Mouse (Mus musculus) heart, postnatal 0 days (tissue): ENCODE measurements at regions not wholly inside any gene's neighbourhood (a gene's known extent, or its start where the extent isn't known, plus 50 kb on each side); places are given as distances from the start of the nearest gene placed in this dataset.
"Not testable (repeated sequence)": the region's sequence is repeated elsewhere in the genome, so short reads cannot be mapped to it uniquely, and the experiment has no call there.

Experiments
- ATAC-seq: fragments of 200-750 bp; cut with Nextera tagmentation; 2 replicates; pipeline ENCODE4 v1.8.0; 2017; ENCODE audit warnings: low read depth, moderate number of reproducible peaks, moderate library complexity; ENCODE audit not compliant: insufficient read depth
- DNase-seq: peaks from one replicate; pipeline ENCODE4 v3.0.0-alpha.2; 2016; ENCODE audit warnings: low spot score
- H3K27ac ChIP-seq: fragments of 300-500 bp; sonication (generic); 2 replicates; pipeline ENCODE4 v1.5.1; 2014; ENCODE audit warnings: low read depth, mild to moderate bottlenecking
- H3K27me3 ChIP-seq: fragments of 300-500 bp; sonication (generic); 2 replicates; pipeline ENCODE4 v1.6.1; 2014; ENCODE audit warnings: low read length, mixed read lengths; ENCODE audit not compliant: control insufficient read depth, insufficient read depth
- H3K36me3 ChIP-seq: fragments of 300-500 bp; sonication (generic); replicated peaks from 2 replicates; pipeline ENCODE4 v1.6.1; 2014; ENCODE audit warnings: low read length, mixed read lengths; ENCODE audit not compliant: control insufficient read depth, insufficient read depth
- H3K4me1 ChIP-seq: fragments of 300-500 bp; sonication (generic); 2 replicates; pipeline ENCODE4 v1.6.1; 2014; ENCODE audit warnings: antibody characterized with exemption; ENCODE audit not compliant: control insufficient read depth, insufficient read depth
- H3K4me2 ChIP-seq: fragments of 300-500 bp; sonication (generic); 2 replicates; pipeline ENCODE4 v1.6.1; 2014; ENCODE audit warnings: low read depth, mild to moderate bottlenecking, low read length, moderate library complexity
- H3K4me3 ChIP-seq: fragments of 300-500 bp; sonication (generic); 2 replicates; pipeline ENCODE4 v1.5.1; 2014; ENCODE audit warnings: low read depth, low read length
- H3K9ac ChIP-seq: fragments of 300-500 bp; sonication (generic); replicated peaks from 2 replicates; pipeline ENCODE4 v1.6.1; 2014; ENCODE audit warnings: low read depth, low read length, mixed read lengths
- H3K9me3 ChIP-seq: fragments of 300-500 bp; sonication (generic); replicated peaks from 2 replicates; pipeline ENCODE4 v1.6.1; 2016; ENCODE audit warnings: low read length; ENCODE audit not compliant: control insufficient read depth
- CTCF ChIP-seq: IDR thresholded peaks from 2 replicates; pipeline ENCODE4 v1.5.1; 2016; ENCODE audit warnings: antibody characterized with exemption, control low read depth, low read depth
- EP300 ChIP-seq: IDR thresholded peaks from 2 replicates; pipeline ENCODE4 v1.6.1; 2016; ENCODE audit warnings: antibody characterized with exemption, low read depth
- WGBS: fragments of 180-500 bp; shearing (Covaris S2); extraction: QIAGEN DNeasy Blood & Tissue Kit; methylation state at CpG from one replicate; pipeline ENCODE4 v1.1.7; 2014; 5-methylcytosine and 5-hydroxymethylcytosine counted together

- no peak overlapping the region for H3K27ac ChIP-seq
- ATAC-seq, result no peak
- H3K4me3 ChIP-seq, result no peak overlapping the region
- no peak for TF ChIP-seq CTCF
- no peak for TF ChIP-seq EP300
- WGBS, result 75% methylated on average over 3 of the region's 3 CpGs
- H3K9me3 ChIP-seq, result no peaks in the 10 kb centered on the region
- no peaks in the 10 kb centered on the region for H3K27me3 ChIP-seq
- no peak overlapping the region for H3K4me2 ChIP-seq
- H3K36me3 ChIP-seq, result no peaks in the 10 kb centered on the region
- no peak overlapping the region for H3K9ac ChIP-seq
- no peak for DNase-seq
- peaks cover 4% of the 10 kb centered on the region; the same call in 1 of the 2 replicates for H3K4me1 ChIP-seq
Observed at GRCm38 (mm10) chr13:5666235-5667007, 194.9 kb upstream of the Klf6 start.

- H3K4me3 ChIP-seq, result no peak overlapping the region
- DNase-seq, result no peak
- ATAC-seq, result no peak
Observed at GRCm38 (mm10) chr13:5675668-5676067, 185.6 kb upstream of the Klf6 start.

GRCm38 (mm10) chr13:5690124-5690523, 171.2 kb upstream of the Klf6 start:
- no peak overlapping the region for H3K27ac ChIP-seq
- TF ChIP-seq CTCF (no peak), EP300 (no peak)
- no peaks in the 10 kb centered on the region for H3K36me3 ChIP-seq
- no peaks in the 10 kb centered on the region for H3K4me1 ChIP-seq
- H3K4me2 ChIP-seq, result no peak overlapping the region
- no peak for DNase-seq
- H3K9me3 ChIP-seq, result peaks cover 4% of the 10 kb centered on the region
- ATAC-seq, result no peak
- no peaks in the 10 kb centered on the region for H3K27me3 ChIP-seq
- H3K4me3 ChIP-seq, result no peak overlapping the region
- H3K9ac ChIP-seq, result no peak overlapping the region
- WGBS, result 82% methylated on average over 4 of the region's 4 CpGs

More at GRCm38 (mm10) chr13:5675668-5676067, 185.6 kb upstream of the Klf6 start:
- Histone ChIP-seq H3K27me3 (no peaks in the 10 kb centered on the region), H3K9me3 (no peaks in the 10 kb centered on the region), H3K4me2 (no peak overlapping the region), H3K9ac (no peak overlapping the region), H3K27ac (no peak overlapping the region), H3K4me1 (no peaks in the 10 kb centered on the region), H3K36me3 (no peaks in the 10 kb centered on the region)
- 87% methylated on average over 1 of the region's 1 CpGs for WGBS
- TF ChIP-seq CTCF (no peak), EP300 (no peak)

GRCm38 (mm10) chr13:5690680-5691079, 170.6 kb upstream of the Klf6 start:
- H3K4me2 ChIP-seq, H3K9me3 ChIP-seq, H3K36me3 ChIP-seq, H3K4me3 ChIP-seq, H3K27me3 ChIP-seq, H3K27ac ChIP-seq, H3K9ac ChIP-seq, H3K4me1 ChIP-seq, ATAC-seq, DNase-seq: not testable (repeated sequence)
- WGBS, result 95% methylated on average over 2 of the region's 2 CpGs

GRCm38 (mm10) chr13:5694626-5695025, 166.7 kb upstream of the Klf6 start:
- no peak for ATAC-seq
- TF ChIP-seq EP300, result no peak
- TF ChIP-seq CTCF, result no peak

GRCm38 (mm10) chr13:5695581-5695980, 165.7 kb upstream of the Klf6 start:
- not testable (repeated sequence) for H3K4me2 ChIP-seq, ATAC-seq, H3K4me1 ChIP-seq, H3K9me3 ChIP-seq, H3K27ac ChIP-seq, H3K9ac ChIP-seq, H3K36me3 ChIP-seq, H3K4me3 ChIP-seq, H3K27me3 ChIP-seq, DNase-seq
- 82% methylated on average over 3 of the region's 3 CpGs for WGBS

More at GRCm38 (mm10) chr13:5694626-5695025, 166.7 kb upstream of the Klf6 start:
- no peaks in the 10 kb centered on the region for H3K36me3 ChIP-seq
- H3K4me3 ChIP-seq, result no peak overlapping the region
- H3K27me3 ChIP-seq, result no peaks in the 10 kb centered on the region
- DNase-seq, result no peak
- no peak overlapping the region for H3K4me2 ChIP-seq
- peaks cover 4% of the 10 kb centered on the region for H3K9me3 ChIP-seq
- H3K27ac ChIP-seq, result no peak overlapping the region
- no peak overlapping the region for H3K9ac ChIP-seq
- H3K4me1 ChIP-seq, result no peaks in the 10 kb centered on the region
- WGBS, result 91% methylated on average over 8 of the region's 8 CpGs
